Mouse (Mus musculus) MEL (cell line): ENCODE measurements around the gene Usp22.

Experiments used
- GATA1 ChIP-seq: IDR thresholded peaks from 2 replicates; pipeline ENCODE4 v1.6.1; 2011; ENCODE audit warnings: low read depth, low read length, improper control_type of control experiment
- KAT2A ChIP-seq: conservative IDR thresholded peaks from 2 replicates; pipeline ENCODE4 v1.6.1; 2012; ENCODE audit warnings: low read depth, low read length, improper control_type of control experiment, inconsistent platforms

GRCm38 (mm10) chr11:61205167-61205950 lies 30.5 kb upstream of the Usp22 start:
- TF ChIP-seq GATA1 (no peak), KAT2A (no peak)
